Mouse (Mus musculus): ENCODE measurements around the gene Ccdc106.
A peak's percentile ranks its signal among the peaks of the same experiment; 100 is the strongest.

DNA sequence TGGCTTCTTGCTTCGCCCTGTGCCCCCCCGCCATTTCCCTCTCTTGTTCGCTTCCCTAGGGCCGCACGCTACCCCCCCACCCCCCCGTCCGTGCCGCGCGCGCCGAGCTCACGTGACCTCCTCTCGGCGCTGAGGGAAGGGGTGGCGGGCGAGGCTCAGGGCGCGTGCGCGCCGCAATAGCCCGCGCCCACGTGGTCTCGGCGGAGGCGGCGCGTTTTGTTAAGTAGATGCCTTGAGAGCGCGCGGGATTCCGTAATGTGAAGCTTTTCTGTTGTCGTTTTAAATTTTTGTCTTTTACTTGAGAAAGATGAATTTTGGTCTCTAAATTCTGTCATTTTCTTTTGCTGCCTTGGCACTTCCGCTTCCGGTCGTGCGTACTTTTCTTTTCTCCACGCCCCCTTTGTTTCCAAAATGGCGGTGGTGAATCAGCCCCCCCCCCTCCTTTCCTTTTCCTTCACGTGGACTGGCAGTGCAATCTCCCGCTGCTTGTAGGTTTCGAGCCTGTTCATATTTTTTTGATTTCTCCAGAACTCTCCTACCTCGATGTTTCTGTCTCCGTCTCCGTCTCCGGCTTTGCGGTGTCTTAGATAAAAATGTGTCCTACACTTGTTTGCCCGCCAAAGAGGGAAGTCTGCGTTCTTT, 42.1 kb downstream of the Ccdc106 start:
- TF ChIP-seq CTCF (IDR thresholded peaks at IDR 0.05; ENCODE audit: low read depth) = no peak
- TF ChIP-seq EP300 (IDR thresholded peaks at IDR 0.05; ENCODE audit: low read depth) = peak; percentile 53; the same call in 1 of the 2 replicates

All from heart, postnatal 0 days (tissue).